ENCODE assay signal across 15 mouse cellular contexts in the genomic region with DNA sequence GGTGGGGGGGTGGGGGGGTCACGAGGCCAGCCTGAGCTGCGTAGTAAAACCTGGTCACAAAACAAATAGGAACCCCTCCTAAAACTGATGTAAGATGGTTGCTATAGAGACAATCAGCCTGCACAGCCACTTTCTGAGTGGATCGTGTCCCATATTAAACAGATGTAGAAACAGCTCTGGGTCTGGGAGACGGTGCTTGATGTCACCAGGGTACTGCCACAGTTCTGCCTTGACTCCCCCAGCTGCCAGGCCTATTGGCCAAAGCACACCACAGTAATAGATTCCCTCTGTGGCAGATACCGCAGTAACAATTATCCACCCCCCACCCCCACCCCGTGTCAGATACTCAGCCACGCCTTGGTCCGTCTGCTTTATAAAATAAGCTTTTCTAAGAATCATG.
"Had no signal": no experiment of that assay in that cellular context is flagged by ENCODE, and none has a peak within 500 bp of the region (broad histone marks: within the 10 kb centered on the region; RNA-seq: fewer than 3 reads in every experiment).

No protein-coding gene starts in this region.

- H3K4me3 ChIP-seq: kidney, embryonic 15.5 days; midbrain, embryonic 10.5 days; midbrain, embryonic 15.5 days; neural tube, embryonic 13.5 days had no signal

- H3K4me2 ChIP-seq: kidney, embryonic 15.5 days; midbrain, embryonic 15.5 days; neural tube, embryonic 13.5 days had no signal

- DNase-seq: kidney, adult 11 months; kidney, postnatal 36 days; layer of hippocampus, adult 9-11 months; layer of hippocampus, postnatal 36 days; lung, adult 18-20 months; lung, postnatal 4 days; retina, postnatal 1 day; right cerebral cortex, postnatal 4 days; spleen, adult 18-20 months; thymus, postnatal 36 days had no signal

- H3K9me3 ChIP-seq: kidney, embryonic 15.5 days; midbrain, embryonic 10.5 days; midbrain, embryonic 15.5 days; neural tube, embryonic 13.5 days had no signal

- ATAC-seq: midbrain, embryonic 15.5 days had no signal

- H3K27ac ChIP-seq: liver, embryonic 14.5 days; midbrain, embryonic 10.5 days; midbrain, embryonic 15.5 days; neural tube, embryonic 13.5 days had no signal

- H3K9ac ChIP-seq: kidney, embryonic 15.5 days; liver, embryonic 14.5 days; midbrain, embryonic 15.5 days; neural tube, embryonic 13.5 days had no signal

- H3K27me3 ChIP-seq: kidney, embryonic 15.5 days; midbrain, embryonic 15.5 days; neural tube, embryonic 13.5 days had no signal
